Mouse (Mus musculus) MEL (cell line): Measurements from ENCODE around the gene Tmem147.

Experiments
- CTCF ChIP-seq, 3 experiments: IDR thresholded peaks in 2 of 3; conservative IDR thresholded peaks in 1 of 3; 2 replicates each; pipeline ENCODE4 v1.5.1; 2011 to 2012; ENCODE audit warnings: low read length in 3 of 3, low read depth in 2 of 3, mild to moderate bottlenecking in 2 of 3, improper control_type of control experiment in 1 of 3, inconsistent platforms in 1 of 3, mixed read lengths in 1 of 3, moderate library complexity in 1 of 3; ENCODE audit not compliant: control insufficient read depth in 1 of 3, insufficient read depth in 1 of 3, poor library complexity in 1 of 3, severe bottlenecking in 1 of 3
- GATA1 ChIP-seq: IDR thresholded peaks from 2 replicates; pipeline ENCODE4 v1.6.1; 2011; ENCODE audit warnings: low read depth, low read length, improper control_type of control experiment
- JUND ChIP-seq: IDR thresholded peaks from 2 replicates; pipeline ENCODE4 v1.6.1; 2011; ENCODE audit warnings: low read depth, mild to moderate bottlenecking, improper control_type of control experiment, low read length
- MAX ChIP-seq: IDR thresholded peaks from 2 replicates; pipeline ENCODE4 v1.6.1; 2011; ENCODE audit warnings: low read length, improper control_type of control experiment
- MAZ ChIP-seq: IDR thresholded peaks from 2 replicates; pipeline ENCODE4 v1.6.1; 2012; ENCODE audit warnings: low read depth, mild to moderate bottlenecking, inconsistent platforms, low read length, improper control_type of control experiment
- MEF2A ChIP-seq: IDR thresholded peaks from 2 replicates; pipeline ENCODE4 v1.6.1; 2014; ENCODE audit warnings: low read depth, mild to moderate bottlenecking, inconsistent platforms, low read length, improper control_type of control experiment; ENCODE audit not compliant: poor library complexity, insufficient replicate concordance, severe bottlenecking; ENCODE audit errors: extremely low read depth
- MXI1 ChIP-seq: IDR thresholded peaks from 2 replicates; pipeline ENCODE4 v1.6.1; 2011; ENCODE audit warnings: mild to moderate bottlenecking, low read depth, low read length, improper control_type of control experiment
- POLR2A ChIP-seq, 2 experiments: IDR thresholded peaks; 2 replicates each; pipeline ENCODE4 v1.6.1; 2011 to 2012; ENCODE audit warnings: low read length in 2 of 2, mild to moderate bottlenecking in 2 of 2, control low read depth in 1 of 2, improper control_type of control experiment in 1 of 2, low read depth in 1 of 2, moderate library complexity in 1 of 2; ENCODE audit not compliant: control insufficient read depth in 1 of 2, insufficient read depth in 1 of 2, poor library complexity in 1 of 2
- SIN3A ChIP-seq: IDR thresholded peaks from 2 replicates; pipeline ENCODE4 v1.6.1; 2012; ENCODE audit warnings: low read length, improper control_type of control experiment, inconsistent platforms
- SMC3 ChIP-seq: IDR thresholded peaks from 2 replicates; pipeline ENCODE4 v1.6.1; 2011; ENCODE audit warnings: low read depth, low read length, improper control_type of control experiment
- TBP ChIP-seq: IDR thresholded peaks from 2 replicates; pipeline ENCODE4 v1.8.0; 2011; ENCODE audit warnings: low read depth, low read length, improper control_type of control experiment
- USF1 ChIP-seq: IDR thresholded peaks from 2 replicates; pipeline ENCODE4 v1.6.1; 2014; ENCODE audit warnings: low read depth, mild to moderate bottlenecking, inconsistent platforms, low read length, improper control_type of control experiment, moderate library complexity
- ZC3H11A ChIP-seq: IDR thresholded peaks from 2 replicates; pipeline ENCODE4 v1.6.1; 2012; ENCODE audit warnings: low read depth, mild to moderate bottlenecking, inconsistent platforms, low read length, improper control_type of control experiment
- ZNF384 ChIP-seq: IDR thresholded peaks from 2 replicates; pipeline ENCODE4 v1.6.1; 2012; ENCODE audit warnings: low read depth, mild to moderate bottlenecking, inconsistent platforms, low read length, improper control_type of control experiment

- TF ChIP-seq POLR2A (IDR thresholded peaks at IDR 0.05; ENCODE audit: control insufficient read depth in 1 of 2, insufficient read depth in 1 of 2, low read depth in 1 of 2, low read length in 2 of 2, poor library complexity in 1 of 2): no peak
- no peak for TF ChIP-seq ZC3H11A
- no peak for TF ChIP-seq MEF2A
- no peak for TF ChIP-seq CTCF (IDR thresholded peaks at IDR 0.05 in 2 of 3, conservative IDR thresholded peaks at IDR 0.05 in 1 of 3; ENCODE audit: control insufficient read depth in 1 of 3, insufficient read depth in 1 of 3, low read depth in 2 of 3, low read length in 3 of 3, poor library complexity in 1 of 3, severe bottlenecking in 1 of 3)
- TF ChIP-seq MAX: no peak
- no peak for TF ChIP-seq SIN3A
- TF ChIP-seq MAZ: no peak
- TF ChIP-seq GATA1: no peak
- no peak for TF ChIP-seq MXI1
- TF ChIP-seq USF1: no peak
- no peak for TF ChIP-seq ZNF384
- no peak for TF ChIP-seq TBP
- TF ChIP-seq SMC3: no peak
- no peak for TF ChIP-seq JUND
Observed at GRCm38 (mm10) chr7:30711942-30712341, 17.4 kb downstream of the Tmem147 start, which contains the start of gene Atp4a.
